In the genomic region with DNA sequence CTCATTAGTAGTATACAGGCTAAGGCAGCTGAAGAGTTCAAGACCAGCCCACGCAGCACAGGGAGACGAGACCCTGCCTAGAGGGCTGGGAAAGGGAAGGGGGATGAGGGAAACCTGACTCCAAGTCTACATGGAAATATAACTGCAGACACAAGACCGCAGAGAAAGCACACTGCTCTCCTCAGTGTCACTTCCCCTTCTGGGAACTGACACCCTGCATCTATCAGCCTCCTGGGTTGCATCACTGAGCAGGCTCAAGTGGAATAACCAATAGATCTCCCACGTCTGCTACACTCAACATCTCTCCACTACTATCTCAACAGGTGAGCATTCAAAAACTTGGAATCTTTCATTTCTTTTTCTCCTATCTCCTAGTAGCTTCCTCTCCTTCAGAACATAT, we compare ENCODE assay signal across 25 mouse cellular contexts. TPM values are rescaled to one million over a fixed set of nuclear protein-coding genes. Genes with fewer than 3 reads are reported as not detected.
DNase-seq lines count a peak whose midpoint lies in the region; ATAC-seq and TF ChIP-seq lines count a peak whose summit lies in the region.
"Had no signal": no experiment of that assay in that cellular context is flagged by ENCODE, and none has a peak within 500 bp of the region (broad histone marks: within the 10 kb centered on the region; RNA-seq: fewer than 3 reads in every experiment).

No protein-coding gene starts in this region.

- no peak overlapping the region for H3K9ac ChIP-seq in midbrain, embryonic 15.5 days
- H3K9ac ChIP-seq: embryonic facial prominence, embryonic 12.5 days; hindbrain, embryonic 12.5 days; liver, embryonic 15.5 days had no signal

- DNase-seq in lung, postnatal 25 days (ENCODE audit: low spot score), result peak; percentile 19
- no peak for DNase-seq in lung, postnatal 14 days
- peak; percentile 53 to 58 for DNase-seq in B cell, adult 2 months
- DNase-seq in monocyte, adult 2 months (ENCODE audit: low read depth in 1 of 2, low spot score in 2 of 2), result peak; percentile 10 to 13
- DNase-seq in thymus, adult 2 months, result no peak
- DNase-seq in frontal cortex, postnatal 25 days (ENCODE audit: low spot score in 2 of 2), result no peak
- DNase-seq: adrenal gland, postnatal 10 days; cerebellum, adult 2 months; gastrocnemius, postnatal 36 days; kidney, adult 18-20 months; layer of hippocampus, postnatal 36 days; midbrain, embryonic 14.5 days; thymus, postnatal 14 days had no signal

- no peak overlapping the region for H3K4me3 ChIP-seq in thymus, adult 2 months (ENCODE audit: control insufficient read depth, insufficient read depth, low read length)
- H3K4me3 ChIP-seq in midbrain, embryonic 15.5 days, result no peak overlapping the region
- H3K4me3 ChIP-seq: embryonic facial prominence, embryonic 12.5 days; erythroblast, embryonic 14.5 days; hindbrain, embryonic 12.5 days; liver, embryonic 15.5 days had no signal

- 55% methylated on average over 4 of the region's 4 CpGs for WGBS in thymus, adult 2 months
- WGBS in midbrain, embryonic 15.5 days, result 85% methylated on average over 4 of the region's 4 CpGs

- H3K4me1 ChIP-seq in thymus, adult 2 months (replicated peaks; ENCODE audit: control insufficient read depth, insufficient read depth, low read length), result no peaks in the 10 kb centered on the region
- no peaks in the 10 kb centered on the region for H3K4me1 ChIP-seq in midbrain, embryonic 15.5 days
- H3K4me1 ChIP-seq: embryonic facial prominence, embryonic 12.5 days; hindbrain, embryonic 12.5 days had no signal

- H3K27me3 ChIP-seq in thymus, adult 2 months (ENCODE audit: control insufficient read depth, insufficient read depth, low read length), result no peaks in the 10 kb centered on the region
- H3K27me3 ChIP-seq in midbrain, embryonic 15.5 days (replicated peaks), result no peaks in the 10 kb centered on the region
- H3K27me3 ChIP-seq: embryonic facial prominence, embryonic 12.5 days; hindbrain, embryonic 12.5 days; liver, embryonic 15.5 days had no signal

- no peak overlapping the region for H3K4me2 ChIP-seq in midbrain, embryonic 15.5 days
- H3K4me2 ChIP-seq: embryonic facial prominence, embryonic 12.5 days; hindbrain, embryonic 12.5 days; liver, embryonic 15.5 days had no signal

- ATAC-seq in common myeloid progenitor, adult 5-6 weeks (replicated peaks; ENCODE audit: low read depth, poor library complexity, severe bottlenecking), result peak; percentile 85
- no peak for ATAC-seq in midbrain, embryonic 15.5 days (replicated peaks)
- ATAC-seq: activated CD4-positive, CD25-positive, alpha-beta regulatory T cell, adult 4 months; forebrain, embryonic 14.5 days had no signal

- no peak for TF ChIP-seq POLR2A in thymus, adult 2 months (IDR thresholded peaks at IDR 0.05; ENCODE audit: control insufficient read depth, extremely low read depth, insufficient read depth, low read length, poor library complexity)

- no peak overlapping the region for H3K27ac ChIP-seq in thymus, adult 2 months (ENCODE audit: control insufficient read depth, insufficient read depth, low read length)
- H3K27ac ChIP-seq in midbrain, embryonic 15.5 days, result no peak overlapping the region
- H3K27ac ChIP-seq: embryonic facial prominence, embryonic 12.5 days; hindbrain, embryonic 12.5 days; kidney, postnatal 0 days; liver, embryonic 15.5 days had no signal

- H3K9me3 ChIP-seq in midbrain, embryonic 15.5 days, result no peaks in the 10 kb centered on the region
- H3K9me3 ChIP-seq: embryonic facial prominence, embryonic 12.5 days; hindbrain, embryonic 12.5 days; liver, embryonic 15.5 days had no signal

- TF ChIP-seq CTCF in thymus, adult 2 months (IDR thresholded peaks at IDR 0.05; ENCODE audit: borderline replicate concordance, control insufficient read depth, extremely low read depth, insufficient read depth, low read length, poor library complexity), result no peak

- peaks cover 85% of the 10 kb centered on the region for H3K36me3 ChIP-seq in thymus, adult 2 months (ENCODE audit: control insufficient read depth, insufficient read depth, low read length)
- H3K36me3 ChIP-seq in midbrain, embryonic 15.5 days (replicated peaks), result peaks cover 40% of the 10 kb centered on the region

RNA-seq across cellular contexts. Expression of gene Kat7, which starts 18.0 kb away (rescaled TPM):
- 80.1 and 82.4 TPM in 2 replicates for total RNA-seq in common myeloid progenitor, adult 5-6 weeks (2017)
- 55.5 and 64.8 TPM in 2 replicates for polyA plus RNA-seq in thymus, adult 2 months (2012; rRNA removed)
- 62.8 and 69.6 TPM in 2 replicates for polyA plus RNA-seq in midbrain, embryonic 15.5 days (2015; fragmentation: Nextera tagmentation; extraction: Ambion mirVana)

RNA-seq across cellular contexts. Expression of gene Tac4, which starts 30.7 kb away (rescaled TPM):
- not detected in 2 replicates for total RNA-seq in common myeloid progenitor, adult 5-6 weeks (2017)
- 0.40 and 0.50 TPM in 2 replicates for polyA plus RNA-seq in thymus, adult 2 months (2012; rRNA removed)
- not detected in 2 replicates for polyA plus RNA-seq in midbrain, embryonic 15.5 days (2015; fragmentation: Nextera tagmentation; extraction: Ambion mirVana)
- total RNA-seq: adrenal gland, postnatal 10 days; gastrocnemius, postnatal 36 days; layer of hippocampus, postnatal 36 days; left cerebral cortex, postnatal 14 days had no signal
- polyA plus RNA-seq: activated CD4-positive, CD25-positive, alpha-beta regulatory T cell, adult 4 months; cortical plate, adult 2 months; erythroblast, embryonic 14.5 days; forebrain, embryonic 14.5 days; heart, postnatal 0 days; liver, embryonic 15.5 days; midbrain, embryonic 14.5 days had no signal

RNA-seq across cellular contexts. Expression of gene Fam117a, which starts 44.8 kb away (rescaled TPM):
- total RNA-seq in common myeloid progenitor, adult 5-6 weeks (2017), result 120 and 143 TPM in 2 replicates
- 204 and 224 TPM in 2 replicates for polyA plus RNA-seq in thymus, adult 2 months (2012; rRNA removed)
- 2.2 and 2.3 TPM in 2 replicates for polyA plus RNA-seq in midbrain, embryonic 15.5 days (2015; fragmentation: Nextera tagmentation; extraction: Ambion mirVana)

Comparison
In these comparisons a context has a peak if more than half of its experiments do, and no peak if none do; other contexts are left out.
1. DNase-seq: peak in lung, postnatal 25 days (single experiment), B cell, adult 2 months (2 of 2) and monocyte, adult 2 months (2 of 2); none in lung, postnatal 14 days (single experiment), thymus, adult 2 months (single experiment) and frontal cortex, postnatal 25 days (0 of 2).
2. RNA of gene Fam117a, which starts 44.8 kb away (polyA plus RNA-seq): 204 to 224 TPM in thymus, adult 2 months; 2.2 to 2.3 TPM in midbrain, embryonic 15.5 days; every median in the first group is over 10 times any median in the second.